Mouse (Mus musculus) lung, adult 10 weeks (tissue): ENCODE measurements around the gene Mfsd10. TPM values are rescaled to one million over a fixed set of nuclear protein-coding genes. Genes with fewer than 3 reads are reported as not detected.

Source experiments
- polyA plus RNA-seq: library from polyadenylated mRNA; stranded (reverse); fragments of 350-450 nt; fragmentation: Illumina TruSeq; extraction: RNeasy Lipid Tissue Mini Kit (QIAGEN cat#74804); gene quantifications from one replicate; pipeline ENCODE4 v1.2.3, GENCODE M21; 2014; ENCODE audit warnings: low read depth, low replicate concordance; ENCODE audit not compliant: insufficient read depth

Gene Mfsd10
- 22.6 TPM for polyA plus RNA-seq

DNA sequence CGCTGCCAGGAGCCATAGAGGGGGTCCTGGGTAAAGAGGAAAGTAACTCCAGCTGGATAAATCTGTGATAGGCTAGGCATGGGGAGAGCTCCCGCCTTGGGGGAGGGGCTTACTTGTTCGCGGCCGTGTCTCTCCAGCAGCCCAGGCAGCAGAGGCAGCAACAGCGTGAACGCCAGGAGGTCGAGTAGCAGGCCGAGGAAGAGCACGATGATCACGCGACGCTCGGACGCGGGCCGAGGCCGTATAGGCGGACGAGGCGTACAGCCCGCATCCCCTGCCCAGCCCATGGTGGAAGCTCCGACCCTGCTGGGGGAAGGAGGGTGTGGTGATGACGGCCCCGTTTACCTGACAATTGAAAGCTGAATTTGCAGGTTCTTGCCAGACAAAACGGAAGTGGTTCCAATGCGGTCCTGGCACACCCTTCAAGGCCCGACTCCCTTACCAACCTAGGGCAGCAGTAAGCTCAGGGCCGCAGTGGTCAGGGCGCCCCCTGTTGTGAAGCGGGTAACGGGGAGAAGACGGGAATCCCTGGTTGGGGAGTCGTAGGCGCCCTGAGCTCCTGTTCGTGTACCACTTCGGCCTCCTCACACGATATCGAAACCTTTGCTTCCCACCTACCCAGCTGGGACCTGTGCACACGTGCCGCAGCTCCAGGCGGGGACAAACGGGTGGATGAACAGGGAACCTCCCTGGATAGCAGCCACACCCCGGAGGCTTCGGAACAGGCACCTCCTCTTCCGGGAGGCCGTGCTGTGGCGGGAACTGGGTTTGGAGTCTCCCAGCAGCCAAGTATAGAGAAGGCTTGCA is at the start of gene Mfsd10:
Gene Mfsd10, minus strand, starts transcription at position 732 of the 807 bp plus-strand sequence.

DNA sequence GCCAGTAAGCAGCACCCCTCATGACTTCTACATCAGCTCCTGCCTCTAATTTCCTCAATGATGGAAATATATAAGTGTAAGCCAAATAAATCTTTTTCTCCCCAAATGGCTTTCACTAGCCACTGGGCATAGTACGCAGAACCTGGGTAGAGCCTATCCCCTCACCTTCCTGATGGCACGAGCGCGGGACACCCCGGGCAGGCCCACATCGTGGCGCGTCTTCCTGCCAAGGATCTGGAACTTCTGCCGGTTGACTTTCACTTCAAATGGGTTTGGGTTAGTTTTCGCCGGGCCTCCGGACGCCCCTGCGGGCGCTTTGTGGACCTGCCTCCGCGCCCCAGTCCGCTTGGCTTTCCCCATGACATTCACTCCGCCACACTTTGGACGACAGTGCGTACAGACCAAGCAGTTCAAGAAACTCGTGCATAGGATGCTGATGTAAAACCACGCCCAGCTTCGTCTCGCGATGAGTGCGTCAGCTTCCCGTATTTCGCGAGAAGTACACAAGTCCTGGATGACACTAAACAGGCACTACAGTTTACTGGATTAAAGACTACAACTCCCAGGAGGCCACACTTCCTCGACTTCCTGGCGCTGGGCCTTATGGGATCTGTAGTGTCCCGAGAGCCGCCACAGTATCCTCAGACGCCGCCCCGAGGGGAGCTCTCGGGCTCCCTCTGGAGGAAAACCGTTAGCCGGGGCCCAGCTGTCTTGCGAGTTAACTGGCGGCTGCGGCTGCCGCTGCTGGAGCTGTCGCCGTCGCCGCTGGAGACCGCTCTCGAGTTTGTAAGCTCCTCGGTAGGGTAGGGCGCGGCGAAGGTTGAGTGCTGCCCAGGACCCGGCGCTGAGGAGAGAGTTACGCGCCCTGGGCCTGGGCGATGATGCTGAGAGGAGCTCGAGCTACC is 22.9 kb upstream of the Mfsd10 start, which contains the start of the genes Nop14 and Grk4:
Gene Nop14, minus strand, starts transcription at position 463 of the 905 bp plus-strand sequence.
Gene Grk4, plus strand, starts transcription at position 694 of the 905 bp plus-strand sequence.

Other genes with a start within 250 kb of the Mfsd10 start
- gene Tnip2, start 123.2 kb downstream of the Mfsd10 start, polyA plus RNA-seq, result 12.1 TPM
- 9.3 TPM for gene Sh3bp2, start 111.4 kb downstream of the Mfsd10 start, polyA plus RNA-seq
- gene Add1, start 63.5 kb downstream of the Mfsd10 start, polyA plus RNA-seq, result 116 TPM
- gene Nop14, start 22.9 kb upstream of the Mfsd10 start, polyA plus RNA-seq, result 11.7 TPM
- 2.0 TPM for gene Grk4, start 23.2 kb upstream of the Mfsd10 start, polyA plus RNA-seq
- gene Htt, start 124.5 kb upstream of the Mfsd10 start, polyA plus RNA-seq, result 3.3 TPM